Mouse (Mus musculus) stomach, embryonic 16.5 days (tissue): Measurements from ENCODE around the gene Dok3. TPM values are rescaled to one million over a fixed set of nuclear protein-coding genes. Genes with fewer than 3 reads are reported as not detected.

Source experiments
- ATAC-seq: fragments of 200-750 bp; cut with Nextera tagmentation; 2 replicates; pipeline ENCODE4 v1.8.0; 2017; ENCODE audit warnings: moderate number of reproducible peaks, moderate TSS enrichment; ENCODE audit not compliant: insufficient read depth, low FRiP score
- H3K27ac ChIP-seq: fragments of 300-500 bp; sonication (generic); 2 replicates; pipeline ENCODE4 v1.5.1; 2014; ENCODE audit warnings: low read length
- H3K27me3 ChIP-seq: fragments of 300-500 bp; sonication (generic); 2 replicates; pipeline ENCODE4 v1.6.1; 2014; ENCODE audit warnings: low read length, control low read depth, mixed read lengths; ENCODE audit not compliant: control insufficient read depth, insufficient read depth
- H3K36me3 ChIP-seq: fragments of 300-500 bp; sonication (generic); 2 replicates; pipeline ENCODE4 v1.6.1; 2014; ENCODE audit warnings: low read length; ENCODE audit not compliant: control insufficient read depth, insufficient read depth
- H3K4me1 ChIP-seq: fragments of 300-500 bp; sonication (generic); 2 replicates; pipeline ENCODE4 v1.6.1; 2014; ENCODE audit warnings: low read length, control low read depth, mixed read lengths; ENCODE audit not compliant: control insufficient read depth, insufficient read depth
- H3K4me2 ChIP-seq: fragments of 300-500 bp; sonication (generic); 2 replicates; pipeline ENCODE4 v1.6.1; 2014; ENCODE audit warnings: low read depth, low read length, mixed read lengths
- H3K4me3 ChIP-seq: fragments of 300-500 bp; sonication (generic); replicated peaks from 2 replicates; pipeline ENCODE4 v1.5.1; 2014; ENCODE audit warnings: mild to moderate bottlenecking, low read length
- H3K9ac ChIP-seq: fragments of 300-500 bp; sonication (generic); 2 replicates; pipeline ENCODE4 v1.6.1; 2014; ENCODE audit warnings: low read length
- H3K9me3 ChIP-seq: fragments of 300-500 bp; sonication (generic); replicated peaks from 2 replicates; pipeline ENCODE4 v1.6.1; 2016; ENCODE audit warnings: low read length, control low read depth; ENCODE audit not compliant: control insufficient read depth
- WGBS: fragments of 180-500 bp; shearing (Covaris S2); extraction: QIAGEN DNeasy Blood & Tissue Kit; methylation state at CpG from one replicate; pipeline ENCODE4 v1.1.7; 2014; 5-methylcytosine and 5-hydroxymethylcytosine counted together
- polyA plus RNA-seq: library from polyadenylated mRNA; unstranded; fragments of >200 nt; fragmentation: Nextera tagmentation; extraction: Ambion mirVana; gene quantifications from 2 replicates; pipeline ENCODE4 v1.2.1, GENCODE M21; 2015

The Dok3 gene
- polyA plus RNA-seq, 1 experiment from 2014 or later: 4.9 TPM

- Histone ChIP-seq H3K4me3 (no peak overlapping the region), H3K9me3 (no peaks in the 10 kb centered on the region), H3K4me2 (no peak overlapping the region), H3K36me3 (peaks cover 15% of the 10 kb centered on the region; the same call in 1 of the 2 replicates), H3K9ac (no peak overlapping the region), H3K27ac (no peak overlapping the region), H3K4me1 (no peaks in the 10 kb centered on the region), H3K27me3 (no peaks in the 10 kb centered on the region)
- ATAC-seq: no peak
- 82% methylated on average over 5 of the region's 5 CpGs for WGBS
These were observed 19.3 kb upstream of the Dok3 start for GRCm38 (mm10) chr13:55548426-55548825.

- no peaks in the 10 kb centered on the region for H3K27me3 ChIP-seq
- H3K9ac ChIP-seq: no peak overlapping the region
- ATAC-seq: no peak
- no peak overlapping the region for H3K27ac ChIP-seq
- H3K36me3 ChIP-seq: peaks cover 20% of the 10 kb centered on the region; the same call in 1 of the 2 replicates
- no peak overlapping the region for H3K4me2 ChIP-seq
- no peak overlapping the region for H3K4me3 ChIP-seq
- no peaks in the 10 kb centered on the region for H3K9me3 ChIP-seq
- 93% methylated on average over 2 of the region's 2 CpGs for WGBS
- no peaks in the 10 kb centered on the region for H3K4me1 ChIP-seq
These were observed 18.8 kb upstream of the Dok3 start for GRCm38 (mm10) chr13:55547916-55548315.

- Histone ChIP-seq H3K4me2 (no peak overlapping the region), H3K4me1 (no peaks in the 10 kb centered on the region), H3K4me3 (no peak overlapping the region), H3K27ac (no peak overlapping the region), H3K36me3 (peaks cover 27% of the 10 kb centered on the region; the same call in 1 of the 2 replicates), H3K9me3 (no peaks in the 10 kb centered on the region), H3K9ac (no peak overlapping the region), H3K27me3 (no peaks in the 10 kb centered on the region)
- WGBS: 85% methylated on average over 6 of the region's 6 CpGs
- ATAC-seq: no peak
These were observed 15.7 kb upstream of the Dok3 start for GRCm38 (mm10) chr13:55544792-55545191.

GRCm38 (mm10) chr13:55543447-55543846, 14.4 kb upstream of the Dok3 start:
- no peak for ATAC-seq
- no peaks in the 10 kb centered on the region for H3K4me1 ChIP-seq
- no peak overlapping the region for H3K9ac ChIP-seq
- no peak overlapping the region for H3K4me3 ChIP-seq
- no peak overlapping the region for H3K27ac ChIP-seq
- no peak overlapping the region for H3K4me2 ChIP-seq
- H3K27me3 ChIP-seq: no peaks in the 10 kb centered on the region
- no peaks in the 10 kb centered on the region for H3K9me3 ChIP-seq
- 87% methylated on average over 8 of the region's 8 CpGs for WGBS
- peaks cover 30% of the 10 kb centered on the region; the same call in 1 of the 2 replicates for H3K36me3 ChIP-seq

- WGBS: 98% methylated on average over 4 of the region's 4 CpGs
- ATAC-seq: no peak
- peaks cover 35% of the 10 kb centered on the region; the same call in 1 of the 2 replicates for H3K36me3 ChIP-seq
These were observed 13.8 kb upstream of the Dok3 start for GRCm38 (mm10) chr13:55542891-55543290.

GRCm38 (mm10) chr13:55540933-55541332, 11.8 kb upstream of the Dok3 start:
- 84% methylated on average over 2 of the region's 2 CpGs for WGBS
- H3K4me3 ChIP-seq: no peak overlapping the region
- H3K4me1 ChIP-seq: peaks cover 3% of the 10 kb centered on the region; the same call in 1 of the 2 replicates
- H3K36me3 ChIP-seq: peaks cover 34% of the 10 kb centered on the region; the same call in 1 of the 2 replicates
- no peak overlapping the region for H3K9ac ChIP-seq
- ATAC-seq: no peak
- no peak overlapping the region for H3K27ac ChIP-seq
- no peaks in the 10 kb centered on the region for H3K27me3 ChIP-seq
- H3K9me3 ChIP-seq: no peaks in the 10 kb centered on the region
- H3K4me2 ChIP-seq: no peak overlapping the region

More at GRCm38 (mm10) chr13:55542891-55543290, 13.8 kb upstream of the Dok3 start:
- no peak overlapping the region for H3K4me2 ChIP-seq
- H3K4me3 ChIP-seq: no peak overlapping the region
- no peaks in the 10 kb centered on the region for H3K9me3 ChIP-seq
- H3K27ac ChIP-seq: no peak overlapping the region
- no peak overlapping the region for H3K9ac ChIP-seq
- no peaks in the 10 kb centered on the region for H3K27me3 ChIP-seq
- no peaks in the 10 kb centered on the region for H3K4me1 ChIP-seq

GRCm38 (mm10) chr13:55536194-55537175, 7.4 kb upstream of the Dok3 start, which contains the start of gene Ddx41:
Gene Ddx41 (minus strand): TSS chr13:55536658.
- under 1% methylated on average over 70 of the region's 70 CpGs for WGBS
- Histone ChIP-seq H3K27ac (peak within 1 kb of the TSS; percentile 42), H3K4me3 (peak within 1 kb of the TSS; percentile 95), H3K36me3 (peaks cover 31% of the 10 kb centered on the region), H3K9ac (peak within 1 kb of the TSS; percentile 84), H3K4me2 (peak within 1 kb of the TSS; percentile 86), H3K27me3 (no peaks in the 10 kb centered on the region), H3K9me3 (no peaks in the 10 kb centered on the region), H3K4me1 (peaks cover 12% of the 10 kb centered on the region)
- peak; percentile 97 for ATAC-seq

- peaks cover 12% of the 10 kb centered on the region for H3K4me1 ChIP-seq
- peak overlapping the region; percentile 42; the same call in 1 of the 2 replicates for H3K27ac ChIP-seq
- H3K4me3 ChIP-seq: peak overlapping the region; percentile 95
- H3K36me3 ChIP-seq: peaks cover 27% of the 10 kb centered on the region
- H3K9me3 ChIP-seq: no peaks in the 10 kb centered on the region
- no peaks in the 10 kb centered on the region for H3K27me3 ChIP-seq
- 13% methylated on average over 17 of the region's 17 CpGs for WGBS
- ATAC-seq: no peak
- peak overlapping the region; percentile 84 for H3K9ac ChIP-seq
- peak overlapping the region; percentile 86 for H3K4me2 ChIP-seq
These were observed 6.7 kb upstream of the Dok3 start for GRCm38 (mm10) chr13:55535796-55536193.

GRCm38 (mm10) chr13:55535191-55535590, 6.1 kb upstream of the Dok3 start:
- peak overlapping the region; percentile 86 for H3K4me2 ChIP-seq
- H3K27ac ChIP-seq: no peak overlapping the region
- H3K4me1 ChIP-seq: peaks cover 12% of the 10 kb centered on the region
- no peak for ATAC-seq
- H3K27me3 ChIP-seq: no peaks in the 10 kb centered on the region
- H3K36me3 ChIP-seq: peaks cover 32% of the 10 kb centered on the region
- peak overlapping the region; percentile 84; the same call in 1 of the 2 replicates for H3K9ac ChIP-seq
- H3K9me3 ChIP-seq: no peaks in the 10 kb centered on the region
- peak overlapping the region; percentile 95 for H3K4me3 ChIP-seq
- WGBS: 94% methylated on average over 15 of the region's 15 CpGs
